Mouse (Mus musculus) layer of hippocampus, postnatal 36 days (tissue): Measurements from ENCODE around the gene C2cd2l. TPM values are rescaled to one million over a fixed set of nuclear protein-coding genes. Genes with fewer than 3 reads are reported as not detected.
"Not testable (repeated sequence)": the region's sequence is repeated elsewhere in the genome, so short reads cannot be mapped to it uniquely, and the experiment has no call there.

Experiments used
- DNase-seq, 2 experiments: peaks; one replicate each; pipeline ENCODE4 v3.0.0; 2022
- total RNA-seq, 2 experiments: library from RNA; stranded (reverse); gene quantifications; 2 replicates each; pipeline ENCODE4 v1.2.3; 2021

The C2cd2l gene
- total RNA-seq, 2 experiments from 2014 or later = 184 to 198 TPM

GRCm38 (mm10) chr9:44313476-44314256, 6.4 kb downstream of the C2cd2l start:
- peak; percentile 73 to 82 for DNase-seq

- no peak for DNase-seq
These were observed 8.7 kb downstream of the C2cd2l start for GRCm38 (mm10) chr9:44311136-44312134.

DNA sequence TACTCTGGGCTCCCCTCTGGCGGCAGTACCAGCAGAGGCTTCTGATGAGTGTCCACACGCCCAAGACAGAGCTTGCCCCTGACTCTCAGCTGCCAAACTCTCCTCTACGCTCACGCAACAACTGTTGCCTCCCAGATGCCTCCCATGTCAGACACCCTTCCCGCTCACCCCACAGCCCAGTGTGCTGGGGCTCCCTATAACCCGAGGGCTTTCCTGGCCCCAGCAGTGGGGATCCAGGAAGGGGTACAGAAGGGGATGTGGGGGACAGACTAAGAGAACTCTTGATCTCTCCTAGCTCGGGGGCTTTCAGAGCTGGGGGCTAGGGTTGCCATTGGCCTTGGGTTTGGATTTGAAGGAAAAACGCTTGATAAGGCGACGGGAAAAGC, 9.3 kb downstream of the C2cd2l start:
- no peak for DNase-seq

GRCm38 (mm10) chr9:44309756-44310155, 10.3 kb downstream of the C2cd2l start:
- no peak for DNase-seq

- no peak for DNase-seq
These were observed 12.8 kb downstream of the C2cd2l start for GRCm38 (mm10) chr9:44307248-44307647.

- no peak for DNase-seq
These were observed 13.6 kb downstream of the C2cd2l start for GRCm38 (mm10) chr9:44306532-44306931.

DNA sequence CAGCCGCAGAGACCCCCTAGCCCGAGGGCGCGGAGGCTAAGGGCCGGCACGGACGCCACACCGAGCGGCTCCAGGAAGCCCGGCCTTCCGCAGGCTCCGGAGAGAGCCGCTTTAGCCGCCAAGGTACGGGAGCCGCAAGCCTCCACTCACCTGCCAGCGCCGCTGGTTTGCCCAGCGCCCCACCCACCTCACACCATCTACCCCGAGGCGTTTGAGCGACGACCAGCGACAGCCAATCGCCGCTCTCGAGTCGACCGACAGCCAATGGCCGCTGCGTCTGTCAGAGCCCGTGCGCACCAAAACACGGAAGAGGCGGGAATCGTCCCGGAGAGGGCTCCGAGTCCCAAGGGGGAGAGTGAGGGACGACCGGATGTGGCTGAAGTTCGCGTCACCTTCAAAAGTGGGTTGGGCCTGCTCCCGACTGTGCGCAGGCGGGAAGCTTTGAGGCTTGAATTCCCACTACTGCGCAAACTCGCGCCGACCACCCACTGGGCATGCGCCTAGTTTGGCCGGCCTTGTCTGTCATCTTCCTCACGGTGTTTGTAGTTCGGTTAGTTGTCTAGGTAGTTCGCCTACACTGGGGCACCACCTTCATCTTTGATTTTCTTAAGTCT, 14.5 kb downstream of the C2cd2l start, which contains the start of gene Hinfp:
Gene Hinfp, minus strand, starts transcription at position 206 of the 614 bp plus-strand sequence.
- peak; percentile 99 for DNase-seq

- not testable (repeated sequence) for DNase-seq
These were observed 20.1 kb downstream of the C2cd2l start for GRCm38 (mm10) chr9:44300001-44300400.

- no peak for DNase-seq
These were observed 27.6 kb downstream of the C2cd2l start for GRCm38 (mm10) chr9:44292490-44292889.

GRCm38 (mm10) chr9:44288959-44289291, 31.2 kb downstream of the C2cd2l start:
- no peak for DNase-seq

GRCm38 (mm10) chr9:44288076-44288958, 31.8 kb downstream of the C2cd2l start, which contains the start of gene Abcg4:
Gene Abcg4, minus strand, starts transcription at chr9:44288615.
- DNase-seq = peak; percentile 53 to 57

DNA sequence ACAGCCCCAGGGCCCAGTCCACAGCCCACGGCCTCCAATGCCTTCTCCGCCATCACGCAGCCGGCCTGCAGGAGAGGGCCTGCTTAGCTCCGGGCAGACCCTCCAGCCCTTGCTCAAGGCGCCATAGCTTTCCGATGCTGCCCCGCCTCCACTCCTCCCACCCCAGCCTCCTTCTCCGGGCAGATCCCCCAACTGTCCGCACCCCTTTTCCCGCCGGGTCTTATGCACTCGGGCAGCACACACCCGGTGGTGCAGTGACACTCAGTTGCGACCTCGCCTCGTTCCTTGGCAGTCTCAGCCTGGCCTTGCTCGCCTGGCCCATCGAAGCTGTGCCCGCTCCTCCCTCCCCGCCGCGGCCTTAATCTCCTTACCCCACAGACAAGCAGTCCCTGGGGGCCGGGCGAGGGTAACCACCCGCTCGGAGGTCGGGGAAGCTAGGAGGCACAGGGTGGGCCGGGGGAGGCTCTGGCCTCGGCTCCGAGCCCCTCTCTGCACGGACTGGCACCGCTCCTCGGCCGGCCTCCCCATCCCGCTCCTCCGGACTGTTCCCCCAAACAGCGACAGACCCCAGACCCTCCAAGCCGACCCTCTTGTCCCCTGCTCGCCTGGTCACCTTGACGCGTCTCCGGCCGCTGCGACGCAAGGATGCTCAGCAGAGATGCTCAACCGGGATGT, 32.5 kb downstream of the C2cd2l start:
- DNase-seq = peak in 1 of 2 experiments; percentile 28

- no peak for DNase-seq
These were observed 33.1 kb downstream of the C2cd2l start for GRCm38 (mm10) chr9:44287003-44287400.

DNA sequence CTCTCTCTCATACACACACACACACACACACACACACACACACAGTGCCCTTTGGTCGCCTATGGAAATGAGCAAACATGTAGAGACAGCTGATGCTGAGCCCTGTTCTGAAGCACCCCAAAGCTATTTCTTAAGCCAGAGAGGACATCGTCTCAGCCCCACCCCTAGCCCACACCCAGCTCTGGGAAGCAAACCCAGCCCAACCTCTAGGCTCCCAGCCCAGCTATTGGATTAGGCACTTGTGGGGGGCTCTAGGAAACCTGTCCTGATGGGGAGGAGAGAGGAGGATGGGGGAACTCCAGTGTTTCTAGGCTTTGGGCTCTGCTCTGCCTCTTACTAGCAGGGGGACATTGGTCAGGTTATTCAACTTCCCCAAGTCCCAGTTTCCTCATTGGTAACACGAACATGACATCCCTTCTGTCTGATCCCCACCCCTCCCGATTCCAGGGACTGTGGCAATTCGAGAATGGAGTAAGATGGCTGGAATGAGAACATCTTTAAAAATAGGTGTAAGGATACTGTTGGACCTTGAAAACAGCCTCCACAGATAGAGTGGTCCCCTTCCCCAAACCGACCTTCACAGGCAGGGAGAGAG, 33.7 kb downstream of the C2cd2l start:
- no peak for DNase-seq

DNA sequence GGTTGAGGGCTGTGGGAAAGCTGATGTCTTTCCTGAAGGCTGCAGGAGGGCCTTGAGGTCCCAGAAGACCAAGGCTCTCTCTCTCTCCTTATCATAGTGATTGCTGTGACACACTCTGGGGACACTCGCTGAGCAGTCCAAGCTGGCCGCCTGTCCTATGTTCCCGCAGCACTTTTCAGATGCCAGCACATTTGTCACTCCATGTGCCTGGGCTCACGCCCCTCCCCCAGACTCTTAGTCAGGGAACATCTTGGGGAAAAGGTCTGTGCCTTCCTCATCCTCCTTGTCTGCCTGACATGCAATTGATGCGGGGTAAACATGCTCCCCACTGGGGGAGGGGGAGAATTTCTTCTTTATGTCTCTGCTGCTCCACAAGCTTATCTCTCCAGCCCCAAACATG, 36.9 kb downstream of the C2cd2l start:
- DNase-seq = no peak

DNA sequence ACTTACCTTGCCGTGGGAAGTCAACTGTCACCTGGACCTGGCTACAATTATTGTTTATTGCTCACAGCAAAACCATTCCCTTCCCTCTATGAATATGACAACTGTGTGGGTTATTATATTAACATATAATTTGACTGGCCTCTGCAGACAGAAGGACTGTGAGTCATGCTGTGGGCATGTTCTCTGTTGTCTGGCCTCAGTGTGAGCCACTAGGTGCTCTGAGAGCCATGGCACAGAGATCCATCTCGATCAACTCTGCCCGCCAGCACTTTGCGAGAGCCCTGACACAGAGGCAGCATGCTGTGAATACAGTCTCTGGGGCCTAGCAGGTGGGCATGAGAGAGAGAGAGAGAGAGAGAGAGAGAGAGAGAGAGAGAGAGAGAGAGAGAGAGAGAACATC, 50.1 kb downstream of the C2cd2l start:
- no peak for DNase-seq

- no peak for DNase-seq
These were observed 51.0 kb downstream of the C2cd2l start for GRCm38 (mm10) chr9:44269077-44269476.

DNA sequence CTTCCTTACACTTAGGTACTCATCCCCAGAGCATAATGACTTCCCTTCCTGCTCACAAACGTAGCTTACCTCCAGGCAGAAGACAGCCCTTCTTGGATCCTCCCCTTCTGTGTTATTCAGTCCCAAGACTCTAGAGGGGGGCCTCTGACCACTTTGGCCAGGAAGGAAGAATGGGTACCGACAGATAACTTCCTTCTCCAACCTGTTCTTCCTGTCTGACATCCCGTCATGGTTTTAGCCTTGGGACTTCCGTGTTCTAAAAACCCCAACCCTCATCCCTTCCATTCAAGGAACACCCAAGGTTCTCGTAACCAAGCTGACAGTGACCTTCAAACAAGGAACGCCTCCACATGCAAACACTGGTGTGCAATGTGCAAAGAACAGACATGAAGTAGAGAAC, 51.7 kb downstream of the C2cd2l start, which contains the start of gene Nlrx1:
Gene Nlrx1, minus strand, starts transcription at position 168 of the 400 bp plus-strand sequence.
- DNase-seq = no peak

DNA sequence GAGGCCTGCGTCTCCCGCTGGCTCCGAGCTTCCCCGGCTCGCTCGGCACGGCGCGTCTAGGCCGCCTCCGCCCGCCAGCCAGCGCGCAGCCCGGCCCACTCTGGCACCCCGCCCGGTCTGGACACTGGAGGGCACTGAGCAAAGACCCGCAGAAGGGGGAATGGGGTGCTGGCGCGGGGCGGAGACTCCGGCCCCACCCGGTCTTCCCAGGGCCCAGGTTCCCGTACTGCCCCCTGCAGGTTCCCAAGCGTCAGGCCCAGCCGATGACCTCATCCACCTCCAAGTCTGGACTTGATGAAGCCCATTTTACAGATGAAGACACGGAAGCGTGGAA, 52.1 kb downstream of the C2cd2l start:
- DNase-seq = peak; percentile 78 to 84

- no peak for DNase-seq
These were observed 52.6 kb downstream of the C2cd2l start for GRCm38 (mm10) chr9:44267319-44268026.
